Mouse (Mus musculus): ENCODE results near the gene Ppp1r37.

GRCm38 (mm10) chr7:19589917-19590316 lies 27.0 kb upstream of the Ppp1r37 start:
- TF ChIP-seq CTCF (IDR thresholded peaks at IDR 0.05; ENCODE audit: insufficient read depth, low read length): peak; percentile 74
- no peak for TF ChIP-seq POLR2A (IDR thresholded peaks at IDR 0.05; ENCODE audit: borderline replicate concordance, extremely low read depth, low read depth, low read length)

All from lung, adult 2 months (tissue).